Mouse (Mus musculus) T-cell, adult 66 days (primary cell): ENCODE results near the gene Riox2. TPM values are rescaled to one million over a fixed set of nuclear protein-coding genes. Genes with fewer than 3 reads are reported as not detected.

Experiments used
- total RNA-seq, 2 experiments: library from RNA; stranded (reverse); gene quantifications; 3 replicates in 1 of 2; 4 replicates in 1 of 2; pipeline ENCODE4 v1.2.4; 2023

Gene Riox2
- 10 to 100 TPM; 43.7 to 44.3 TPM for total RNA-seq

DNA sequence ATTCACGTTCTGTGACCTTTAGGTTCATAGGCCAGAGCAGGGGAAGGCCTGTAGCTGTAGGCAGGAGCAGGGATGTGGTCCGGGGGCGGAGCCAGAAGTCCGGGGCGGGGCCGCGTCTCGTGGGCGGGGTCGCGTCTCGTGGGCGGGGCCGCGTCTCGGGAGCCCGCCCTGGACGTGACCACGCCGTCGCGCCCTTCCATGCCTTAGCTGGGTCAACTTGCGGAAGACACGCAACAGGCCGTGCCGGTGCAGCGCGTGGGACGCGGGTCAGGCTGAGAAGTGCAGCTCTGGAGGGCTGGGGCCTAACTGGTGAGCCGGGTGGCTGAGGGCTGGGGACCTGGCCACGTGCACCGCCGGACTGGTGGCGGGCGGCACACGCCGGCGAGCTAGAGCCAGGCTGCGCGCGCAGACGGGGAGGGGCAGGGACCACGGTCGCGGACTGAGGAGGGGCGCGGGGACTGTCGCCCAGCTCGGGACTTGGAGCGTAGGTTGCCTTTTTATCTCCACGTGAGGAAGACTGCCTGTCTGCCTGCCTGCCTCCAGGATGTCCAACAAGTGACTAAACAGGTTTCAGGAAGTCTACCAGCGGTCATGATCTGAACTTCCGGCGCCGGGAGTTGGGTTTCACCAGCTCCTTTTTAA is at the start of gene Riox2:
Riox2 (plus strand) TSS at position 139 of the 642 bp plus-strand sequence.

Other genes with a start within 250 kb of the Riox2 start
- gene Olfr201, start 199.1 kb upstream of the Riox2 start, total RNA-seq = not detected
- gene Olfr202, start 185.0 kb upstream of the Riox2 start, total RNA-seq = not detected
- not detected for gene Olfr203, start 172.9 kb upstream of the Riox2 start, total RNA-seq
- gene Olfr204, start 153.5 kb upstream of the Riox2 start, total RNA-seq = not detected
- not detected for gene Olfr205, start 140.6 kb upstream of the Riox2 start, total RNA-seq
- not detected for gene Olfr206, start 122.5 kb upstream of the Riox2 start, total RNA-seq
- not detected for gene Olfr209, start 107.8 kb upstream of the Riox2 start, total RNA-seq
- gene Gabrr3, start 64.4 kb upstream of the Riox2 start, total RNA-seq = not detected
- 1 to 10 TPM; 1.1 to 1.2 TPM for gene Crybg3, start 129.2 kb downstream of the Riox2 start, total RNA-seq
- gene Arl6, start 167.6 kb downstream of the Riox2 start, total RNA-seq = 1 to 10 TPM in 1 of 2 experiments, under 1 TPM in 1; 0.44 to 1.1 TPM